Mouse (Mus musculus) midbrain, embryonic 11.5 days (tissue): ENCODE data around the gene Adipor1. TPM values are rescaled to one million over a fixed set of nuclear protein-coding genes. Genes with fewer than 3 reads are reported as not detected.

Source experiments
- ATAC-seq: fragments of 200-750 bp; cut with Nextera tagmentation; 2 replicates; pipeline ENCODE4 v1.8.0; 2017; ENCODE audit warnings: moderate TSS enrichment, moderate library complexity; ENCODE audit not compliant: low FRiP score
- DNase-seq: peaks from one replicate; pipeline ENCODE4 v3.0.0; 2015; ENCODE audit warnings: low spot score; ENCODE audit errors: missing footprints
- H3K27ac ChIP-seq: fragments of 300-500 bp; sonication (generic); 2 replicates; pipeline ENCODE4 v1.5.1; 2014; ENCODE audit warnings: low read depth, low read length
- H3K27me3 ChIP-seq: fragments of 300-500 bp; sonication (generic); 2 replicates; pipeline ENCODE4 v1.6.1; 2014; ENCODE audit warnings: mild to moderate bottlenecking, low read length, moderate library complexity, mixed read lengths; ENCODE audit not compliant: control insufficient read depth, insufficient read depth
- H3K36me3 ChIP-seq: fragments of 300-500 bp; sonication (generic); 2 replicates; pipeline ENCODE4 v1.6.1; 2014; ENCODE audit warnings: mild to moderate bottlenecking, low read length, moderate library complexity, mixed read lengths; ENCODE audit not compliant: control insufficient read depth, insufficient read depth
- H3K4me1 ChIP-seq: fragments of 300-500 bp; sonication (generic); 2 replicates; pipeline ENCODE4 v1.6.1; 2014; ENCODE audit warnings: low read length; ENCODE audit not compliant: control insufficient read depth, insufficient read depth
- H3K4me2 ChIP-seq: fragments of 300-500 bp; sonication (generic); 2 replicates; pipeline ENCODE4 v1.6.1; 2014; ENCODE audit warnings: mild to moderate bottlenecking, moderate library complexity
- H3K4me3 ChIP-seq: fragments of 300-500 bp; sonication (generic); 2 replicates; pipeline ENCODE4 v1.5.1; 2014; ENCODE audit warnings: low read depth, low read length
- H3K9ac ChIP-seq: fragments of 300-500 bp; sonication (generic); 2 replicates; pipeline ENCODE4 v1.6.1; 2014; ENCODE audit warnings: low read length
- H3K9me3 ChIP-seq: fragments of 300-500 bp; sonication (generic); 2 replicates; pipeline ENCODE4 v1.6.1; 2016; ENCODE audit warnings: low read length; ENCODE audit not compliant: control insufficient read depth
- WGBS: fragments of 180-500 bp; shearing (Covaris S2); extraction: QIAGEN DNeasy Blood & Tissue Kit; methylation state at CpG from one replicate; pipeline ENCODE4 v1.1.7; 2014; 5-methylcytosine and 5-hydroxymethylcytosine counted together
- polyA plus RNA-seq: library from polyadenylated mRNA; unstranded; fragments of >200 nt; fragmentation: Nextera tagmentation; extraction: Ambion mirVana; gene quantifications from 2 replicates; pipeline ENCODE4 v1.2.1, GENCODE M21; 2014

Adipor1 gene
- 76.7 and 81.5 TPM in 2 replicates for polyA plus RNA-seq

- DNase-seq: peak; percentile 99
- no peaks in the 10 kb centered on the region for H3K27me3 ChIP-seq
- peaks cover 4% of the 10 kb centered on the region; the same call in 1 of the 2 replicates for H3K36me3 ChIP-seq
- peak within 1 kb of the TSS; percentile 80 for H3K27ac ChIP-seq
- H3K4me3 ChIP-seq: peak within 1 kb of the TSS; percentile 93
- H3K4me1 ChIP-seq: peaks cover 16% of the 10 kb centered on the region
- H3K9me3 ChIP-seq: no peaks in the 10 kb centered on the region
- under 1% methylated on average over 63 of the region's 77 CpGs for WGBS
- H3K9ac ChIP-seq: peak within 1 kb of the TSS; percentile 85
- H3K4me2 ChIP-seq: peak within 1 kb of the TSS; percentile 73
- ATAC-seq: peak; percentile 99
Measured at GRCm38 (mm10) chr1:134415168-134415831, at the start of gene Adipor1. Gene Adipor1, plus strand, starts transcription at chr1:134415378.

GRCm38 (mm10) chr1:134365491-134365890 is 49.7 kb upstream of the Adipor1 start:
- no peak overlapping the region for H3K4me3 ChIP-seq
- no peaks in the 10 kb centered on the region; the same call in 1 of the 2 replicates for H3K9me3 ChIP-seq
- DNase-seq: peak; percentile 81
- H3K27me3 ChIP-seq: no peaks in the 10 kb centered on the region
- H3K27ac ChIP-seq: no peak overlapping the region
- no peak for ATAC-seq
- H3K4me1 ChIP-seq: peaks cover 6% of the 10 kb centered on the region
- no peak overlapping the region for H3K4me2 ChIP-seq
- WGBS: 66% methylated on average over 5 of the region's 5 CpGs
- no peaks in the 10 kb centered on the region for H3K36me3 ChIP-seq
- no peak overlapping the region for H3K9ac ChIP-seq

- Histone ChIP-seq H3K9me3 (no peaks in the 10 kb centered on the region; the same call in 1 of the 2 replicates), H3K4me3 (no peak overlapping the region), H3K27ac (no peak overlapping the region), H3K9ac (no peak overlapping the region), H3K4me2 (no peak overlapping the region), H3K36me3 (no peaks in the 10 kb centered on the region), H3K27me3 (no peaks in the 10 kb centered on the region), H3K4me1 (no peaks in the 10 kb centered on the region)
- DNase-seq (no peak), ATAC-seq (no peak)
- 51% methylated on average over 9 of the region's 9 CpGs for WGBS
Measured at GRCm38 (mm10) chr1:134368777-134369337, 46.3 kb upstream of the Adipor1 start.

- no peaks in the 10 kb centered on the region; the same call in 1 of the 2 replicates for H3K9me3 ChIP-seq
- no peak overlapping the region for H3K4me2 ChIP-seq
- H3K36me3 ChIP-seq: no peaks in the 10 kb centered on the region
- H3K27me3 ChIP-seq: no peaks in the 10 kb centered on the region
- H3K4me3 ChIP-seq: no peak overlapping the region
- H3K9ac ChIP-seq: no peak overlapping the region
- no peak for DNase-seq
- 88% methylated on average over 2 of the region's 2 CpGs for WGBS
- H3K27ac ChIP-seq: no peak overlapping the region
- H3K4me1 ChIP-seq: no peaks in the 10 kb centered on the region
- ATAC-seq: no peak
Measured at GRCm38 (mm10) chr1:134374124-134374523, 41.1 kb upstream of the Adipor1 start.

- ATAC-seq: no peak
- Histone ChIP-seq H3K9ac (no peak overlapping the region), H3K4me3 (no peak overlapping the region), H3K4me2 (no peak overlapping the region), H3K36me3 (no peaks in the 10 kb centered on the region), H3K4me1 (peaks cover 2% of the 10 kb centered on the region; the same call in 1 of the 2 replicates), H3K27ac (no peak overlapping the region), H3K27me3 (no peaks in the 10 kb centered on the region), H3K9me3 (no peaks in the 10 kb centered on the region)
- WGBS: 88% methylated on average over 2 of the region's 2 CpGs
- no peak for DNase-seq
Measured at GRCm38 (mm10) chr1:134381051-134381450, 34.1 kb upstream of the Adipor1 start.

GRCm38 (mm10) chr1:134381795-134382625 is 33.2 kb upstream of the Adipor1 start:
- DNase-seq: peak; percentile 89
- H3K9ac ChIP-seq: no peak overlapping the region

GRCm38 (mm10) chr1:134384581-134384980 is 30.6 kb upstream of the Adipor1 start:
- H3K9ac ChIP-seq: no peak overlapping the region
- ATAC-seq (no peak), DNase-seq (no peak)
- H3K27me3 ChIP-seq: no peaks in the 10 kb centered on the region
- H3K9me3 ChIP-seq: no peaks in the 10 kb centered on the region
- H3K4me2 ChIP-seq: no peak overlapping the region
- H3K4me3 ChIP-seq: no peak overlapping the region
- no peak overlapping the region for H3K27ac ChIP-seq
- WGBS: 82% methylated on average over 4 of the region's 4 CpGs
- peaks cover 2% of the 10 kb centered on the region; the same call in 1 of the 2 replicates for H3K4me1 ChIP-seq
- H3K36me3 ChIP-seq: no peaks in the 10 kb centered on the region

More at GRCm38 (mm10) chr1:134381795-134382625, 33.2 kb upstream of the Adipor1 start:
- ATAC-seq: no peak
- H3K36me3 ChIP-seq: no peaks in the 10 kb centered on the region
- H3K27me3 ChIP-seq: no peaks in the 10 kb centered on the region
- H3K4me1 ChIP-seq: peaks cover 2% of the 10 kb centered on the region; the same call in 1 of the 2 replicates
- H3K9me3 ChIP-seq: no peaks in the 10 kb centered on the region
- no peak overlapping the region for H3K27ac ChIP-seq
- H3K4me2 ChIP-seq: peak overlapping the region; percentile 30
- H3K4me3 ChIP-seq: peak overlapping the region; percentile 10
- WGBS: 16% methylated on average over 19 of the region's 19 CpGs

- H3K27me3 ChIP-seq: no peaks in the 10 kb centered on the region
- DNase-seq: no peak
- H3K27ac ChIP-seq: no peak overlapping the region
- H3K4me3 ChIP-seq: no peak overlapping the region
- no peak for ATAC-seq
- no peaks in the 10 kb centered on the region for H3K9me3 ChIP-seq
- no peaks in the 10 kb centered on the region for H3K36me3 ChIP-seq
- H3K4me1 ChIP-seq: peaks cover 2% of the 10 kb centered on the region; the same call in 1 of the 2 replicates
- no peak overlapping the region for H3K9ac ChIP-seq
- no peak overlapping the region for H3K4me2 ChIP-seq
Measured at GRCm38 (mm10) chr1:134385176-134385575, 30.0 kb upstream of the Adipor1 start.
